ENCODE assay signal across 1 mouse cellular context in genomic region chr11:53734970-53735681, GRCm38 (mm10).
A peak's percentile ranks its signal among the peaks of the same experiment; 100 is the strongest.
TF ChIP-seq lines count a peak whose summit lies in the region.

No protein-coding gene starts in this region.

TF ChIP-seq in CH12.LX, 34 proteins besides CTCF, POLR2A, EP300 and RAD21 (continued from another document):
- TF ChIP-seq ETS1 (conservative IDR thresholded peaks at IDR 0.05; ENCODE audit: low read depth, low read length) (peak; percentile 60), ELF1 (IDR thresholded peaks at IDR 0.05; ENCODE audit: low read depth, low read length) (peak; percentile 69; the same call in 1 of the 2 replicates), TCF12 (IDR thresholded peaks at IDR 0.05; ENCODE audit: low read depth, low read length) (no peak), TBP (conservative IDR thresholded peaks at IDR 0.05; ENCODE audit: low read depth, low read length) (peak; percentile 73), ZC3H11A (IDR thresholded peaks at IDR 0.05; ENCODE audit: low read depth, low read length) (no peak), SMC3 (IDR thresholded peaks at IDR 0.05; ENCODE audit: low read depth, low read length) (no peak), USF1 (IDR thresholded peaks at IDR 0.05; ENCODE audit: low read depth, low read length) (no peak), MEF2A (IDR thresholded peaks at IDR 0.05; ENCODE audit: borderline replicate concordance, low read depth, low read length) (peak; percentile 67; the same call in 1 of the 2 replicates), JUN (IDR thresholded peaks at IDR 0.05; ENCODE audit: insufficient read depth, low read depth, low read length) (no peak), ZNF384 (IDR thresholded peaks at IDR 0.05; ENCODE audit: low read depth, low read length) (no peak)
